Mouse (Mus musculus) B cell, adult 2 months (primary cell): ENCODE data around the gene Mtfr2.

Source experiments
- DNase-seq, 2 experiments: peaks; one replicate each; pipeline ENCODE4 v3.0.0; 2022

Mtfr2 gene

GRCm38 (mm10) chr10:20379071-20379735, 31.6 kb downstream of the Mtfr2 start:
- no peak for DNase-seq

- DNase-seq = no peak
These were observed 33.2 kb downstream of the Mtfr2 start for GRCm38 (mm10) chr10:20380798-20381197.

- no peak for DNase-seq
These were observed 33.8 kb downstream of the Mtfr2 start for GRCm38 (mm10) chr10:20381352-20381751.

- DNase-seq = no peak
These were observed 35.3 kb downstream of the Mtfr2 start for GRCm38 (mm10) chr10:20382807-20383419.

- DNase-seq = no peak
These were observed 43.0 kb downstream of the Mtfr2 start for GRCm38 (mm10) chr10:20390568-20390967.

- no peak for DNase-seq
These were observed 47.2 kb downstream of the Mtfr2 start for GRCm38 (mm10) chr10:20394815-20395214.

GRCm38 (mm10) chr10:20395778-20396177, 48.2 kb downstream of the Mtfr2 start:
- DNase-seq = peak; percentile 13 to 20

GRCm38 (mm10) chr10:20398224-20398623, 50.7 kb downstream of the Mtfr2 start:
- peak; percentile 64 to 66 for DNase-seq

- DNase-seq = no peak
These were observed 51.2 kb downstream of the Mtfr2 start for GRCm38 (mm10) chr10:20398641-20399390.

GRCm38 (mm10) chr10:20400406-20400805, 52.8 kb downstream of the Mtfr2 start:
- no peak for DNase-seq

GRCm38 (mm10) chr10:20402941-20403340, 55.4 kb downstream of the Mtfr2 start:
- DNase-seq = no peak

- DNase-seq = peak; percentile 6 to 19
These were observed 57.9 kb downstream of the Mtfr2 start for GRCm38 (mm10) chr10:20405471-20405870.

- DNase-seq = no peak
These were observed 60.8 kb downstream of the Mtfr2 start for GRCm38 (mm10) chr10:20408336-20408735.

- DNase-seq = no peak
These were observed 61.6 kb downstream of the Mtfr2 start for GRCm38 (mm10) chr10:20409181-20409580.
